Mouse (Mus musculus) neural tube, embryonic 14.5 days (tissue): ENCODE results near the gene D930007J09Rik. TPM values are rescaled to one million over a fixed set of nuclear protein-coding genes. Genes with fewer than 3 reads are reported as not detected.

Source experiments
- ATAC-seq: fragments of 200-750 bp; cut with Nextera tagmentation; 2 replicates; pipeline ENCODE4 v1.8.0; 2017; ENCODE audit warnings: low read depth, mild to moderate bottlenecking, moderate TSS enrichment, moderate library complexity
- H3K27ac ChIP-seq: fragments of 300-500 bp; sonication (generic); 2 replicates; pipeline ENCODE4 v1.5.1; 2014; ENCODE audit warnings: low read depth, mild to moderate bottlenecking, control low read depth, low read length, moderate library complexity, mixed read lengths
- H3K27me3 ChIP-seq: fragments of 300-500 bp; sonication (generic); 2 replicates; pipeline ENCODE4 v1.6.1; 2014; ENCODE audit warnings: low read length; ENCODE audit not compliant: control insufficient read depth, insufficient read depth
- H3K36me3 ChIP-seq: fragments of 300-500 bp; sonication (generic); 2 replicates; pipeline ENCODE4 v1.6.1; 2014; ENCODE audit warnings: low read length, mixed read lengths; ENCODE audit not compliant: control insufficient read depth, insufficient read depth
- H3K4me1 ChIP-seq: fragments of 300-500 bp; sonication (generic); 2 replicates; pipeline ENCODE4 v1.6.1; 2014; ENCODE audit warnings: low read length; ENCODE audit not compliant: control insufficient read depth, insufficient read depth
- H3K4me2 ChIP-seq: fragments of 300-500 bp; sonication (generic); 2 replicates; pipeline ENCODE4 v1.6.1; 2014; ENCODE audit warnings: mild to moderate bottlenecking, low read depth, low read length, control low read depth
- H3K4me3 ChIP-seq: fragments of 300-500 bp; sonication (generic); 2 replicates; pipeline ENCODE4 v1.5.1; 2014; ENCODE audit warnings: low read depth, low read length, control low read depth, mixed read lengths
- H3K9ac ChIP-seq: fragments of 300-500 bp; sonication (generic); replicated peaks from 2 replicates; pipeline ENCODE4 v1.6.1; 2014; ENCODE audit warnings: low read depth, mild to moderate bottlenecking, control low read depth, low read length, mixed read lengths
- H3K9me3 ChIP-seq: fragments of 300-500 bp; sonication (generic); 2 replicates; pipeline ENCODE4 v1.6.1; 2016; ENCODE audit warnings: low read length; ENCODE audit not compliant: control insufficient read depth
- WGBS: fragments of 180-500 bp; shearing (Covaris S2); extraction: QIAGEN DNeasy Blood & Tissue Kit; methylation state at CpG from one replicate; pipeline ENCODE4 v1.1.7; 2014; 5-methylcytosine and 5-hydroxymethylcytosine counted together
- polyA plus RNA-seq: library from polyadenylated mRNA; unstranded; fragments of >200 nt; fragmentation: Nextera tagmentation; extraction: Ambion mirVana; gene quantifications from 2 replicates; pipeline ENCODE4 v1.2.1, GENCODE M21; 2014

D930007J09Rik gene
- polyA plus RNA-seq, 1 experiment from 2014 or later = not detected

DNA sequence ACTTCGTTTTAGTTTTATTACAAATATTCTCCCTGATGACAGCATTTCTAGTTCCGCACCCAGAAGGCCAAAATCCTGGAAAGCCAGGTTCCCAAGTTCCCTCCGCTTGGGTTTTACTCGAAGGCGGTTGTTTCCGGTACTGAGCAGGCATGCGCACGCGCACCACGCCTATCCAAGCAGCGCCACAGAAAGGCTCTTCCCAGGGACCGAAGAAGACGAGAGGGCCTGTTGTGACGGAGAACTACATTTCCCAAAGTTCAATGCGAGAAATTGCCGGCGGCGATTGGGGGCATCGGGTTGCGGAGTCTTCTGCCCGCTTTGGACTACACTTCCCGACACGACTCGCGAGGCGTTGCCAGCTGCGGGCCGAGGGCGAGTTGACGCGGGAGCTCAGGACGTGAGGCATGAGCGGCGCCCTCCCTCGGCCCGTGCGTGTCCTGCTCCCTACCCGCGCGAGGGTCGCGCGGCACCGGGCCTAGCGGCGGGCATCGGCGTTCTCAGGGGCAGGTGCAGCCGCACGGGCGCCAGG lies 892 bp downstream of the D930007J09Rik start, which contains the start of gene Wrnip1:
TSS of gene Wrnip1 (plus strand) at position 346 of the 529 bp plus-strand sequence.
- Histone ChIP-seq H3K4me2 (peak within 1 kb of the TSS; percentile 66), H3K27ac (peak within 1 kb of the TSS; percentile 88), H3K36me3 (peaks cover 8% of the 10 kb centered on the region; the same call in 1 of the 2 replicates), H3K9ac (peak within 1 kb of the TSS; percentile 80), H3K4me1 (peaks cover 20% of the 10 kb centered on the region; the same call in 1 of the 2 replicates), H3K4me3 (peak within 1 kb of the TSS; percentile 54), H3K27me3 (no peaks in the 10 kb centered on the region), H3K9me3 (no peaks in the 10 kb centered on the region)
- ATAC-seq = peak; percentile 98
- WGBS = under 1% methylated on average over 51 of the region's 51 CpGs

- no peaks in the 10 kb centered on the region for H3K9me3 ChIP-seq
- peak overlapping the region; percentile 54; the same call in 1 of the 2 replicates for H3K4me3 ChIP-seq
- peak overlapping the region; percentile 55 for H3K4me2 ChIP-seq
- ATAC-seq = no peak
- H3K27me3 ChIP-seq = no peaks in the 10 kb centered on the region
- no peaks in the 10 kb centered on the region for H3K36me3 ChIP-seq
- H3K4me1 ChIP-seq = peaks cover 20% of the 10 kb centered on the region; the same call in 1 of the 2 replicates
- H3K9ac ChIP-seq = peak overlapping the region; percentile 43; the same call in 1 of the 2 replicates
- no peak overlapping the region for H3K27ac ChIP-seq
Measured at GRCm38 (mm10) chr13:32800859-32801258, 1.8 kb downstream of the D930007J09Rik start.

DNA sequence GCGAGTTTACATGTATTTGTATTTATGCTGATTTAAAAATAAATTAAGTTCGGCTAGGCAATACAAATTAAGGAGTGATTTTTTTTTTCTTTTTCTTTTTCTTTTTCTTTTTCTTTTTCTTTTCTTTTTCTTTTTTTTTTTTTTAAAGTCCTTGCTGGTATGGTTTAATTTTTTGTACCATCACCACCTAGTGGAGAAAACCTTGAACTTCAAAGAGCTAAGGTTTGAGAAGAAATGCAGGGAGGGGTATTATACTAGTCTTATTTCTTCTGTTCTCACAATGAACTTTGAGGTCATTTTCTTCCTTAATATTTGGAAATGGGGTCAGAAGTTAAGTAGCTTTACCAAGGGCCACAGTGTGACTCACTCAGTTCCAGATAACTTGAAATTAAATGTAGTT lies 3.5 kb downstream of the D930007J09Rik start:
- WGBS = 76% methylated on average over 2 of the region's 2 CpGs
- Histone ChIP-seq H3K36me3 (no peaks in the 10 kb centered on the region), H3K27me3 (no peaks in the 10 kb centered on the region), H3K9ac (no peak overlapping the region), H3K27ac (no peak overlapping the region), H3K4me1 (peaks cover 15% of the 10 kb centered on the region; the same call in 1 of the 2 replicates), H3K9me3 (no peaks in the 10 kb centered on the region), H3K4me2 (no peak overlapping the region), H3K4me3 (no peak overlapping the region)
- ATAC-seq = no peak

- H3K36me3 ChIP-seq = no peaks in the 10 kb centered on the region
- no peak overlapping the region for H3K27ac ChIP-seq
- H3K4me3 ChIP-seq = no peak overlapping the region
- H3K4me1 ChIP-seq = peaks cover 5% of the 10 kb centered on the region; the same call in 1 of the 2 replicates
- H3K9ac ChIP-seq = no peak overlapping the region
- H3K9me3 ChIP-seq = no peaks in the 10 kb centered on the region
- 81% methylated on average over 1 of the region's 1 CpGs for WGBS
- no peak overlapping the region for H3K4me2 ChIP-seq
- no peak for ATAC-seq
- no peaks in the 10 kb centered on the region for H3K27me3 ChIP-seq
Measured at GRCm38 (mm10) chr13:32797085-32797484, 5.6 kb downstream of the D930007J09Rik start.

DNA sequence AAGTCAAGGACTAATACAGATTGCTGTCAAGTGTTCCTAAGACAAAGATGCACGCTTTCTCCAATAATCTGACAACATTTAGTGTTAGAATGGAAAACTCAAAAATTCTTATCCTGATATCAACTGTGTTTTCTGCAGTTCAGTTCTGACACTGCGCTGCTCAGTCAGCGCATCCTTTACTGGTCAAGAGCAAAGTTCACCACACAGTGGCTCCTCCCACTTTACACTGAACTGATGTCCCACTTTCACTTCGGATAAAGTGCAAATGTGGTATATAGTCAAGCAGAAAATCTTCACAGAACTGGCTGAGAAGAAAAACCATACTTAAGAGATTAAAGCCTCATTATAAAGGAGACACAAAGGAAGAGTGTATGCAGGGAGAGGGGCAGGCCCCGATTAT lies 7.5 kb downstream of the D930007J09Rik start:
- Histone ChIP-seq H3K4me1 (no peaks in the 10 kb centered on the region), H3K27ac (no peak overlapping the region)
- ATAC-seq = no peak

DNA sequence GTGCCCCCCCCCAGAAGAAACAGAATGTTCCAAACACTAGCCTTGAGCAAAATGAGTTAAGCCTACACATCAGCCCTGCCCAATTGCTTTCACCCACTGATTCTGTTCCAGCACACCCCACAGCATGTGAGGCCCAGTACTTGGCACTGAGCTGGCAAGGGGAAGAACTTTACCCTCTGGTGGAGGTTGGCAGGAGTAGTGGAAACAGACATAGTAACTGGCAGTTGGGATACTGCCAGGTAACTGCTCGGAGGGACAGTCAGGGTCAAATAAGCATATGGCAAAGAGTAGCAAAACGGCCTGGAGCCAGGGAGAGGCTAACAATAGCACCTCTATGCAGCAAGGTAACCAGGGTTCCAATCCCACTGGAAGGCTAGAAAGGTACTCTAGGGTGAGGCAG lies 8.0 kb downstream of the D930007J09Rik start:
- no peaks in the 10 kb centered on the region for H3K27me3 ChIP-seq
- WGBS = 76% methylated on average over 2 of the region's 2 CpGs
- no peaks in the 10 kb centered on the region for H3K9me3 ChIP-seq
- no peak overlapping the region for H3K4me3 ChIP-seq
- H3K36me3 ChIP-seq = no peaks in the 10 kb centered on the region
- no peaks in the 10 kb centered on the region for H3K4me1 ChIP-seq
- no peak overlapping the region for H3K27ac ChIP-seq
- no peak overlapping the region for H3K4me2 ChIP-seq
- H3K9ac ChIP-seq = no peak overlapping the region
- ATAC-seq = no peak

More for the DNA sequence above, 7.5 kb downstream of the D930007J09Rik start:
- no peaks in the 10 kb centered on the region for H3K36me3 ChIP-seq
- H3K9me3 ChIP-seq = no peaks in the 10 kb centered on the region
- no peak overlapping the region for H3K4me2 ChIP-seq
- no peak overlapping the region for H3K4me3 ChIP-seq
- no peak overlapping the region for H3K9ac ChIP-seq
- H3K27me3 ChIP-seq = no peaks in the 10 kb centered on the region
- 93% methylated on average over 5 of the region's 5 CpGs for WGBS

- Histone ChIP-seq H3K27me3 (no peaks in the 10 kb centered on the region), H3K9ac (no peak overlapping the region), H3K36me3 (no peaks in the 10 kb centered on the region), H3K27ac (no peak overlapping the region), H3K4me3 (no peak overlapping the region), H3K9me3 (no peaks in the 10 kb centered on the region), H3K4me1 (no peaks in the 10 kb centered on the region), H3K4me2 (no peak overlapping the region)
- no peak for ATAC-seq
- WGBS = 81% methylated on average over 4 of the region's 4 CpGs
Measured at GRCm38 (mm10) chr13:32789781-32790180, 12.9 kb downstream of the D930007J09Rik start.

DNA sequence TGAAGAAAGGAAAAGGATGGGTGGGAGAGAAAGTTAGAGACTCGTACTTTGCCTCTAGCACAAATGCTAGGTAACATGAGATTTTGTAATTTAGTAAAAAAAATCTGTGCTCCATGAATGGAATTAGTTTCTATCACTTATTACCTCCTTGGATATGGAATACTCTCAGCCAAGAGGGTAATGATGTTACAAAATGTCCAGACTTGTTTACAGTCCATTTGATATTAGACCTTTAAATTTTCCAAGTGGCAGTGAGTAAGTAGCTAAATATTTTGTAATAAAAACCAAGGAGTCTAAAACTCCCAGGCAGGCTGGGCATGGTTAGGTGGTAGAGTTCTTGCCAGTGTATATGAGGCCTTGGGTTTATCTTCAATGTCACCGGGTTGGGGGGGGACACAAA lies 15.1 kb downstream of the D930007J09Rik start:
- Histone ChIP-seq H3K4me1 (no peaks in the 10 kb centered on the region), H3K27me3 (no peaks in the 10 kb centered on the region), H3K4me3 (no peak overlapping the region), H3K4me2 (no peak overlapping the region), H3K9ac (no peak overlapping the region), H3K9me3 (no peaks in the 10 kb centered on the region), H3K27ac (no peak overlapping the region), H3K36me3 (no peaks in the 10 kb centered on the region)
- 88% methylated on average over 2 of the region's 2 CpGs for WGBS
- no peak for ATAC-seq

DNA sequence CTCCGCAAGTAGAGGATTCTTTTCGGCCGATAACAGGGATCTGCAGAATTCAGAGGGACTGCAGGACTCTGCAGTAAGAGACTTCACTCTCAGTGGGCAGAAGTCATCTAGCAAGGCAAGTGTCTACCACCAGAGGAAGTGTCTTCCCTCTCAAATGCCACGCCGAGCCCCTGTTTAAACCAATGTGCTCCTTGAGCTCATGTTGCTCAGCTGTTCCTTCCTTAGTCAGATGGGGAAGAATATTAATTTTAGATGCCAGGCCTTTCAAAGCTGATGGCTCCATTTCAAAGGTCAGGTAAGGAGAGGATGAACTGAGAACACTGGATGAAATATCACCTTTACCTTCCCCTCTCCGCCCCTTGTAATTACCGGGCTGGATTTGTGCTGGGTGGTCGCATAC lies 18.8 kb downstream of the D930007J09Rik start, which contains the start of gene Mylk4:
TSS of gene Mylk4 (minus strand) at position 139 of the 400 bp plus-strand sequence.
- no peaks in the 10 kb centered on the region for H3K4me1 ChIP-seq
- H3K27me3 ChIP-seq = no peaks in the 10 kb centered on the region
- no peak within 1 kb of the TSS for H3K27ac ChIP-seq
- no peaks in the 10 kb centered on the region for H3K36me3 ChIP-seq
- H3K4me3 ChIP-seq = no peak within 1 kb of the TSS
- H3K9ac ChIP-seq = no peak within 1 kb of the TSS
- 86% methylated on average over 8 of the region's 8 CpGs for WGBS
- no peaks in the 10 kb centered on the region for H3K9me3 ChIP-seq
- no peak for ATAC-seq
- H3K4me2 ChIP-seq = no peak within 1 kb of the TSS
